Mouse (Mus musculus): ENCODE data around the gene Tdrkh.

Gene Tdrkh

DNA sequence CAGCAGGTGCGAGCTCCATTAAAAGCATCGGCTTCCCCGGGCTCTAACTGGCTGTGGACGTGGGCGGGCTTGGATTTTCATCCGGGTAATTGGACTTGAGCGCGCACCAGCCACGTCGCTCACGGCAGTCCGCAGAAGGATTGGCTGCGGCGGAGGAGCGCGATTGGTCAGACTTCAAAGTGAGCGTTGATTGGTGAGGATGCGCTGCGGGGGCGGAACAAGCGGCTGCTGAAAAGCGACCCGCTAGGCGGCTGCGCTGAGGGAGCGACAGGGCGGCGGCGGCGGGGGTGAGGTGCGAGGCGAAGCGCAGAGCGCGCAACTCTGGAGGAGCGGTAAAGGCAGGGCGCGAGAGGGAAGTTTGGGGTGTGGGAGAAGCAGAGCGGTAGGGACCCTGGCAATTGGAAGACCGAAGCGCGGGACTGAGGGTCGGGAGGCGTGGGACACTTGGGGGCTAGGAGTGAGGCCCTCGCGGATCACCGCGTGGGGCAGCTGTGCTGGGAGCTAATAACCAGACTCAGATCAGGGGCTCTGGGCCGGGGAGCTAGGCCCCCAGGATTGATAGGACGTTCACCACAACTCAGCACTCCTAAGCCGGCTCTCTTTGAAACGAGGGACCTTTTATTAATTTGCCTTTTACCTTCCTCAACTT is at the start of gene Tdrkh:
Gene Tdrkh, plus strand, starts transcription at position 243 of the 649 bp plus-strand sequence.
- peak; percentile 99 for DNase-seq

DNA sequence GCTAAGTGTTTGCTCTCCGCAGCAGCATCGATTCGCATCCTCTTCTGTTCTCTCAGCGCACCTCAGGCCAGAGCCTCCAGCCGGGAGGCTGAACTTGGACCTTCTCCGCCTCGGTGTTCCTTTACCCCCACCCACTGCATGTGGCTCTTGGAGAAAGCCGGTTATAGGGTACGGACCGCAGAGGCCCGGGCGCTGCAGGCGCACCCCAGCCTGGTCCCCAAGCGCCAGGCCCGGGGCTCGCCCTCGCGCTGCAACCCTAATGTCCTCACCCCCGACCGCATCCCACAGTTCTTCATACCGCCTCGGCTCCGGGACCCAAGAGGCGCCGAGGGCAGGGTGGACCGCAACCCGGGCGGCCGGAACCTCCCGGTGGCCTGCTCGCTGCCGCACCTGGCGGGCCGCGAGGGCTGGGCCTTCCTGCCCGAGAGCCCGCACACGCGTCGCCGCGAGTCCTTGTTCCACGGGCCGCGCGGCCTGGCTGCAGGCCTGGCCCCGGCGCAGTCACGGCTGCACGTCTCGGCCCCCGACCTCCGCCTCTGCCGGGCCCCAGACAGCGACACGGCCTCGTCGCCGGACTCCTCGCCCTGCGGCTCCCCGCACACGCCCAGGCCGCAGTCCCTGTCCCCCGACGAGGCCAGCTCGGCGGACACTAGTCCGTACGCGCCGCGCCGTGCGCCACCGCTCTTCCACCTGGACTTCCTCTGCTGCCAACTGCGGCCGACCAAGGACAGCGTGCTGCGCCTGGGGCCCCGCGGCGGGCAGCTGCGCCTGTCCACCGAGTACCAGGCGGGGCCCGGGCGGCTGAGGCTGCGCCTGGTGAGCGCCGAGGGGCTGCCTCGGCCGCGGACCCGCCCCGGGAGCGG is 49.6 kb upstream of the Tdrkh start:
- DNase-seq: peak; percentile 75

DNA sequence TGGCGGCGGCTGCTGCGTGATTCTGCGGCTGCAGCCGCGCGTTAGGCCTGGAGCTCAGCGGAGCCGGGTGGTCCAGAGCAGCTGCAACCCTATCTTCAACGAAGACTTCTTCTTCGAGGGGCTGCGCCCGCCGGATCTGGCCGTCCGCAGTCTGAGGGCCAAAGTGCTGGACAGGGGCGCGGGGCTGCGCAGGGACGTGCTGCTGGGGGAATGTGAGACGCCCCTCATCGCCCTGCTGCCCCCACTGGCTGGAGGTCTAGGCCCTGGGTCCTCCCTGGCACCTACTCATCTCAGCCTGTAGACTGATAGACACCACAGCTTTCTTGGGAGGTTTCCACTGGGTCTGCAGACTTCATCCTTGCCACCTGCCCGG is 48.9 kb upstream of the Tdrkh start:
- DNase-seq: peak; percentile 52

DNA sequence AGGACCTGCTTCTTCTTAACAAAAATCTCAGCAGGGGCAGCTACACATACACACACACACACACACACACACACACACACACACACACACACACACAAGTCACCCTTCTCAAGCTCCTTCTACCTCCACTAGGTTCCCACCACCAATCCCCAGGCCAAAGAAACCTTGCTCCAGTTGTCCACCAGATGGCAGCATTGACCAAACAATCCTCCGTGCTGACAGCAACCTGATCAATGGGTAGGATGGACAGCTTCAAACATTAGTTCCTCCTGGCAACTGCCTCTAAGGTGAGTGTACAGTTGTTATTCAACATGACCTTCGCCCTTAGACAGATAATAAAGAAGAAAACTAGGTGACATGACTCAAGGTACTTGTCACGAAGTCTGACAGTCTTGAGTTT is 46.3 kb upstream of the Tdrkh start:
- peak; percentile 83 for DNase-seq

DNA sequence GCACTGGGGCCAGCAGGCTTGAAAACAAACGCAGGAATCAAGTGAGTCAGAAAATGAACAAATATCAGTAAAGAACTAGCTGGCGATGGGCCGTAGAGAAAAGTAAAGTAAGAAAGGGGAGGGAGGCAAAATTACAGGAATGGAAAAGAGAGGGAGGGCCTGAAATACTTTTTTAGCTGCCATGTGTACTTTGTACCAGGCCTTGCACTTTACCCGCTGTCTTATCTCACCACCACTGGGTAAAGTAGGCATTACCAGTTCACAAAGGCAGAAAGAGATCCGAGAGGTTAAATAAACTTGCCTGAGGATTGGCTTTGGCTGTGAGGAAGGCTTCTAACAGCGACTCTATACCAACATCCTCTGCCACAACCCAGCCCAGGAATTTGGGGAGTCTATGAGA is 45.6 kb upstream of the Tdrkh start:
- DNase-seq: no peak

DNA sequence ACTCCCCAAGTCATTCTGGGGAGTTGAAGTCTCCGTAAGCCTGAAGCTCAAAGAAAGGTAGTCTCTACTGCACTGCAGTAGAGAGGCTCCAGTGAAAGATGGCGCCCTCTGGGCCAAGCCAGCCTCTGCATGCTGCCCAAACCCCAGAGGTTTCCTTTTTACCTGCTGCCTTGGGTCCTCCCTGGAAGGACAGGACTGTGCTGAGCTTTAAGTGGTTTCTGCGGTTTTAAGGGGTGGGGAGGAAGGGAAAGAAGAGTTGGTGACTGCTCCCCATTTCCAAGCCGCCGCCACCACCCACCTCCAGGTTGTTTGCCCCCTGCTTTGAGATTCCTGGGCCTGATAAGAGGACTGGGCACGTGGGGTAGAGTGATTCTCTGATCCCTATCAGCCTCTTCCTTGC is 44.4 kb upstream of the Tdrkh start:
- no peak for DNase-seq

DNA sequence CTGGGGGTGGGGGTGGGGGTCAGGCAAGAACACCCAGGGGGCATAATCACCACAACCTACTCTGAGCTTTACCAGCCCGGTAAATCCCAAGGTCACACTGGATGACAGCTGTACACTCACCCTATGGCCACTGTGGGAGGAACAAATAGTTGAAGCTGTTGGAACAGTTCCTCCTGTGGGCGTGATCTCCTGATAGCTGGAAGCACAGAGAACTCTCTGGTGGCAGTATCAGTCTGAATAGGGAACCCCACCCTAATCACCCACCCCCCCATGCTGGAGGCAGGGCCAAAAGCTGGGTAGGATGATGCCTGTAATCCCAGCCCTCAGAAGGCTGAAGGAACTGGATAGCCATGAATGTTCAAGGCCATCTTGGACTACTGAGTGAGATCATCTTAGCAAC is 43.4 kb upstream of the Tdrkh start:
- DNase-seq: no peak

DNA sequence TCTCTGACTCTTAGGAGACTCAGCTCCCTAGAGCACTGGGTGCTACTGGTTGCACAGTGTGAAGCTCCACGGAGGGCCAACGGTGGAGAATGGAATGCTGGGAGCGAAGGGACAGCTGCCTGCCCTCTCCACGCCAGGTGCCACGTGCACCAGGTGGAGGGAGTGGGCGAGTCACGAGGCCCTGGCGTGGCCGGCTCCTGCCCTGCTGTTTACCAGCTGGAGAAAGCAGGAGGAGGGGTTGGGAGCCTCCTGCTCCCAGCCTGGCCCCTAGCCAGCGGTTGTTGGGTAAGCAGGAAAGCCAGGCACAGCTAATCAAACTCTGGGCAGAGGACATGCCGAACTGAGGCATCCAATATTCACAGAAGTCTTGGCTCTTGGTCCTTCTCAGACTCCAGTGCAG is 41.4 kb upstream of the Tdrkh start:
- DNase-seq: peak; percentile 87

DNA sequence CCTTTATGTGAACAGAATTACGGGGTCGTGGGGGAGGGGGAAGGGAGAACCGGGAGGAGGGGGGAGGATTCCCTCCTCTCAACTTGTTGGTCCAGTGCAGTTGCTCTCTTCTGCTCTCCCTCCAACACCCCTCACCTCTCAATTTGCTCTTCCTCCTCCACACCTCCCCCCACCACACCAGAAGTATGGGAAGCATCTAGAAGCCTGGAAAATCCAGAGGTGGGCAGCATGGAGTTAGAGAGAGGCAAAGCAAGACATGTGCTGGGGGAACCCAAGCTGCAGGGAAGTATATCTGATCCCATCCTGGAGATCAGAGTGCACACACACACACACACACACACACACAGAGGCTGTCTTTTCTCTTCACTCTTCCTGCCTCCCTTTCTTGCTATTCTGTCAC is 41.0 kb upstream of the Tdrkh start:
- no peak for DNase-seq

DNA sequence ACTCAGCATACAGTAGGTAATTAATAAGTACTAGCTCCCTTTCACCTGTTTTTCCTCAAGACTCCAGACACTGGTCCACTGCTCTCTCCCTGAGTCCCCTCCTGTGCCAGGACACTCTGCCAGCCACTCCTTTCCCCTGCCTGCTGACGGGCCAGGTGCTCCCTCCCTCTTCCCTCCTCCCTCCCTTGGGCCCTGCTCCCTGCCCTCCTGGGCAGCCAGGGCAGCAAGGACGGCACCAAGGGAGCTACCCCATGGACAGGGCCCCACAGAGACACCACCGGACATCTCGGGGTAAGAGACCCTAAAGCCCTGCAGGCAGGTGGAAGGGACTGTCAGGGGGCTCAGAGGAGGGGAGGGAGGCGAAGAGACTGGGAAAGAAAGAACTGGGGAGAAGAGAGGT is 40.4 kb upstream of the Tdrkh start, which contains the start of gene Rorc:
Gene Rorc, plus strand, starts transcription at position 154 of the 400 bp plus-strand sequence.
- peak; percentile 87 for DNase-seq

DNA sequence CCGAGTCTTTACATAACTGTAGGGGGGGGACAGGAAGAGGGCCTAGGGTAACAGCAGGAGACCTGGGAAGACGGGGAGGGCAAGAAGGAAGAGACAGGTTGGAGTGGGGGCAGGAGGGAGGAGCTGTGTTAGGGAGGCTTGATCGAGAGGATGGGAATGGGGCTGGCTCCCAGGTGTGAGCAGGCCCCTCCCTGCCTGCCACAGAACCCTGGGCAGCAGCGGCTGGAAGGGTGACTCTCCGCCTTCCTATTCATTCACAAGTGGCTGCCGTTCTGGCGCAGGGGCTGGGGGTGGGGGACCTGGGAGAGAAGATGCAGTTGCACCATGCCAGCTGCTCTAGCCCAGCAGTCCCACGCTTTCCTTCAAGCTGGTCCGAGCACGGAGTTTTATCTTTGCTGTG is 40.0 kb upstream of the Tdrkh start:
- peak; percentile 77 for DNase-seq

DNA sequence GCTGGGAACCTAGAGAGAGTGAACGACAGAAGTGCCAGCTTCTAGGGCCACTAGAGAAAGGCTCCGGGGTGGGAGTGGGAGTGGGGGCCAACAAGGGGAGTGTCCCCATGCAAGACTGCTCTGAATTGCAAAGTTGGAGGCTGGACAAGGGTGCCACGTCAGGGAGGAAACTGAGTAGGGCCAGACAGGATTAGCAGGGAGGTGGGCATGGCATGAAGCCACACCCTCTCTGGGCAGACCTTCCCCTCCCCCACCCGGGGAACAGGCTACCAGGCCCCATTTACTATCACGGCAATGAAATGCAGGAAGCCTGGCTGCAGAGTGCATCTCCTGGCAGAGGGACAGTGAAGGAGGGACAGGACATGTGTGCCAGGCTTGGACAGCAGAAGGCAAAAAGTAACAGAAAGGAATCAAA is 39.5 kb upstream of the Tdrkh start:
- peak; percentile 83 for DNase-seq

DNA sequence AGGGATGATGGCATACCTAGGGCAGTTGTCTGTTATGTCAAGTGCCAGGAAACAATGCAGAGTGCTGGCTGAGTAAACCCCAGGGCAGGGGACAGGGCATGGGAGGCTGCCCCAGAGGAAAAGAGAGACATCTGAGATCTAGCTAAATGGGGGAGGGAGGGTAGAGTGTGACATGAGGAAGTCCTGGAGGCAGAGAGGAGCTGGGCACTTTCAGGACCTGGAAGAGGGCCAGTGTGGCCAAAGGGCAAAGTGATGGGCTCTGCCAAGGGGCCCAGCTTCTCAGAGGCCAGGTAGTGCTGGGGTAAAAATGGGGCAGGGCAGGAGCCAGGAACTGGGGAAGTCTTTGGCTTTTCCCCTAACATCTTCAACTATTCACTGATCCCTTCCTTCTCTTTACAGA is 38.4 kb upstream of the Tdrkh start:
- peak; percentile 42 for DNase-seq

DNA sequence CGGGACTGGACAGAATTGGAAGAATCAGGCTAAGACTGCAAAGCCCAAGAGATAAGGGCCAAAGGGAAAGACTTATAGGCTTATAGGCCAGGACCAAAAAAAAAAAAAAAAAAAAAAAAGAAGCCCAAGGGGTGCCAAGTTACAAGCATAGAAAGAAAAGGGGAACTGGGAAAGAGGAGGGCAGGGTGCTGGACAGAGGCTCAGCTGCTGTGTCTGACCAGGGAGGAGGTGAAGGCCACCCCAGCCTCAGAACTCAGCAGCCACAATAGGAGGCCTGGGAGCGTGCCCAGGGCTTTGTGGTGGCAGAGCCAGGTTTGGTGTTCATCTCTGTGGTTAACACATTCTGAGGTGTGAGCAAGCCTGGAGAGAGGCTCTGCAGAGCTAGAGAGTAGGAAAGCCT is 37.9 kb upstream of the Tdrkh start:
- DNase-seq: no peak

DNA sequence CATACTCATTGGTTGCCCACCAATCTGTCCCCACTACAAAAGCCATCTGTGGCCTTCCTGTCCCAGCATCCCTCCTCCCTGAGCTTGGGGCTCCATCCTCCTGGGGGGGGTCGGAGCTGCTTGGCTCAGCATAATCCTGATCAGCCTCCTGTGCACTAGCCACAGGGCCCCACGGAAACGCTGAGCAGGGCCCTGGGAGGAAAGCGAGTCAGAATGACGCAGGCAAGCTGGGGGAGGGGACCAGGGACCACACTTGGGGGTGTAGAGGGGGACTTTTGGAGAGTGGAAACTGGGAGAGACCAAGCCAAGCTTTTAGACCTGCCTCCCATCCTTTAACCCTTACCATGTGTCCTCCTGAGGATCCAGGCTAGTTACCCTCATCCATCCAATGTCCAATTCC is 37.2 kb upstream of the Tdrkh start:
- DNase-seq: no peak

DNA sequence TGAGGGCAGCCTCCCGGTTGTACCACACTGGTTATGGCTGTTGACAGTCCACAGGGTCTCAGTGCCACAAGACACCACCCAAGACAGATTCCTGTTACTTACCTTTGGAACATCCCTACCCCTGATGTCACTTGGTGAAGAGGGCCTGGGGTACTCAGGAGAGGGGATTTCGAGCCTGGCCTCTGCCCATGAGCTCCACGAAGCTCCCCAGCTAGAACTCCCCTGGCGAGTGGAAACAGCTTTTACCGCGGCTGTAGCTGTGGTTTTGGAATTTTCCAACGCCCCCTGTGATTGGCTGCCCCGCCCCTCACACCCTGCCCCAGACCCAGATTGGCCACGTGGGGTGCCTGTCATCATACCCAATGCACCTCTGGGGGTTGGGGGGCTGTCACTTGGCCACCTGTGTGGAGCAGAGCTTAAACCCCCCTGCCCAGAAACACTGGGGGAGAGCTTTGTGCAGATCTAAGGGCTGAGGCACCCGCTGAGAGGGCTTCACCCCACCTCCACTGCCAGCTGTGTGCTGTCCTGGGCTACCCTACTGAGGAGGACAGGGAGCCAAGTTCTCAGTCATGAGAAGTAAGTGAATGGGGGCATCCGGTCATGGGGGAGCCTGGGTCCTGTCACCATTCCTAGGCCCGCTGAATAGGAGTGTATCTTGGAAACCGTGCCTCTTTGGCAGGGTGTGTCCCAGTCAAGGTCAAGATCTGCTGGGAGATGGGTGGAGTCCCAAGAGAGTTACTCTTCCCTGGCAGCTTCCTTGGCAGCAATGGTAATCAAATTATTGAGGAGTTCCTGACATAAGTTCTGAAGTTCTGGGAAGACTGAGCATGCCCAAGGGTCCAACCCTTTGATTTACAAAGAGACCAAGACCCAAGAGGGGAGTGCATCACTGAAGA is 35.8 kb upstream of the Tdrkh start:
- DNase-seq: no peak

DNA sequence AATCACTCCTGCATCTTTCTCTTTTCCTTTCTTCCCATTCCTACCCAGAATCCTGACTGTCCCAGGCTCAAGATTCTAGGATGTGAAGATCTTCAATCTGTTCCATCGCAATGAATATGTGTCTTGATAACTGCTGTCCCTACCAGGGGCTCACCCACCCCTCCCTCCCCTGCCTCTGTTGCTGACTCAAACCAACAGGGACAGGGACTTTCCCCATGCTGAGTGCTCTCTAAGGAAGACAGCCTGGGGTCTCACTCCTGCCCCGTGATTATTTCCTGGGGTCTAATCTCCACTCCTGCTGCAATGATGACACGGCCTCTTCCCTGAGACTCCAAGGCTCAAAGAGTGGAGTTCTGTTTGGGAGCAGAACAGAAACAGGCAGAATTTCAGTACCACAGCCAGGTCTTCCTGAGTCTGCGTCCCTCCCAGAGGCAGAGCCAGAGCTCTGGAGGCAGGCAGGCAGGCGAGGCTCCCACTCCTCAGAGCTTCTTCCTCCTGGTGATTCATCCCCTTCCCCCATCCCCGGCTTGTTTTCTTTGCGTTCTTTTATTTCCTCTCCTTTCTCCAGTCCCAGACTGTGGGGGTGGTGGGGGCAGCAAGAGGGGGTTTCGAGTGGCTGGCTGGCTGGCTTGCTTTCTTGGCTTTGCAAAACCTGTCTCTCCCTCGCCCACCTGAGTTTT is 33.1 kb upstream of the Tdrkh start:
- no peak for DNase-seq

DNA sequence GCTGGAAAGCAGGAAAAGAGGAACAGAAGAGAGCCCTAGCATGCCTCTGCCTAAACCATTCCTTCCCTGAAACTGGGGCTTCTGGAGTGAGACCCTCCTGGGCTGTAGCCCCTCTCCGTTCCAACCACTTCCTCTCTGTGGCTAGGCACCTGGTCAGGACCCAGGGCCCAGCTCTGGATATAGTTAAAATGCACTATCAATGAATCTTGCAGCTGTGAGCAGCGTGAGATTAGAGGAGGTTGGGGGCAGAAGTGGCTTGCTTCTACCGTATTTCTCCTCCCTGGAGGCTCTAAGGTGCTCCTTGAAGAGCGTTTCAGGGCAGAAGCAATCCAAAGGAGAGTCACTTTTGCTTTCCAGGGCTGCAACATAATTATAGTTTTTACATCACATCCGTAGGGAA is 30.8 kb upstream of the Tdrkh start:
- DNase-seq: no peak

DNA sequence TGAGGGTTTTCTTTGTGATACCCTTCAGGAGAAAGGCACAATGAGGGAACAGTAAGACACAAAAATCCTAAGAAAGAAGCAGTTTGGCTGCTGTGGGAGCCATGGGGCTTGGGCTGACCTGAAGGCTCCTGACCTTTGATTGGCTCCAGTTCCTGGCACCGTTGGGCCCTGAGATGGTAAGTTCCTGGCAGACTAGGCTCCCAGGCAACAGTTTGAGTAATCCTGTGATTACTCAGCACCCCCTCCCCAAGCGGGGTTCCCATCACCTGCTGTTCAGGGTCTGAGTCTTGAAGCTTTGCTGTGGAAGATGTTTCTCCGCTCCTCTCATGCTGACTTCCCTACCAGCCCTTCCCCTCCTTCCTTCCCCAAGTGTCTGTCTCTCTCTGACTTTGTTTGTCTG is 29.6 kb upstream of the Tdrkh start:
- DNase-seq: no peak

DNA sequence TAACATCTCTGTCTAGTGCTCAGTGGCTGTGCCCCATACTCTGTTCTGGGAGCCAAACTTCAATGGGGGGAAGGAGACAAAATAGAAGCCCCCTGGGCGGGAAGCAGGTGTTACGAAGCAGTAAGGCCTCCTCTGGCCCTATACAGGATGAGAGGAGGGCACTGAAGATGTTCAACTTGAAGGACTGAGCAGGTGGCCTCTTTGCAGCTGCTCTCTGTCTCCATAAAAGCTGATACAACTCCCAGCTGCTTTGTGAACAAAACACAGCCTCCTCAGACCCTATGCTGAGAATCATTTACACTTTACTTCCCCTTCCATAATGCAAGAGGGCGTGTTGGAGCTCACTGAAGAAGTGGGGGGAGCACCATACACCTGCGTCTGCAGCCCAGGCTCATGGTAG is 26.4 kb upstream of the Tdrkh start:
- no peak for DNase-seq

DNA sequence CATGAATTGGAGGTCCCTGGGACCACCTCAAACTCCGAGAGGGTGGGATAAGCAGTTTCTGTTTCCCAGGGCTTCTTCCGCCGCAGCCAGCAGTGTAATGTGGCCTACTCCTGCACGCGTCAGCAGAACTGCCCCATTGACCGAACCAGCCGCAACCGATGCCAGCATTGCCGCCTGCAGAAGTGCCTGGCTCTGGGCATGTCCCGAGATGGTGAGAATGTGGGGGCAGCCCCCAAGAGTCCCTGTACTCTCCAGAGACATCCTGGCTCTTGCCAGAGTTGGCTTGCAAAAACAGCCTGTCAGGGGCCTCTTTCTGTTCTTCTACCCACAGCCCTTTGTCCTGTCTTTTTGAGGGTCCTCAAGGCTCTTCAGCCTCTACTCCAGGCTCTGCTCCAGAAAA is 25.7 kb upstream of the Tdrkh start:
- no peak for DNase-seq

DNA sequence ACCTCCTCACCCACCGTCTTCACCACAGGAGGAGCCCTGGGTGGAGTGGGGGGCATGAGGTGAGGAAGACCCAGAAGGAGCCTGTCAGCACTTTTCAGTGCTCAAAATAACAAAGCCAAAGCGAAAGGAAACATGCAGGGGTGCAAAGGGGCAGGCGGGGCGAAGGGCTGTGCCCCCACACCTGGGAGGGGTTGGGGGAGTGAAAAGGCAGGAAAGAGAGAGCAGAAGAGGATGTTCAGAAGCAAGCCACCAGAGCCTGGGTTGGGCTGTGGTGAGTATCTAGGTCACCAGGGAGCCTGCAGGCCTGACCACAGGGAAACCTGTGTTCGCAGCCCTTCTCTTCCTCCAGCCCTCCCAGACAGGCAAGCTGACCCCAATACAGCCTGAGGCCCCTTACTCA is 25.0 kb upstream of the Tdrkh start:
- DNase-seq: no peak

DNA sequence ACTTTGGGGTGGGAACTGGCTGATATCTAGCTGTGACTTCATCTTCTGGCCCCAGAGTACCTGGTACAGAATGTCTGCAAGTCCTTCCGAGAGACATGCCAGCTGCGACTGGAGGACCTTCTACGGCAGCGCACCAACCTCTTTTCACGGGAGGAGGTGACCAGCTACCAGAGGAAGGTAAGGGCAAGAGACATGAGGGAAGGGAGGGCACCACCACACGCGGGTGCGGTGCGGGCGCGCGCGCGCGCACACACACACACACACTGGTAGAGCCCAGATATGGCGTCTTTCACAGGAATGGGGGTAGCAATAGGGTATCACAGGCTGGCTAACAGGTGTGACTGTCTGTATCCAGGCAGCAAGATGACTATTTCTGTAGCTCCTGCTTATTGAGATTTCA is 23.7 kb upstream of the Tdrkh start:
- no peak for DNase-seq

Data from cerebellum, adult 9-11 months (tissue).